Mouse (Mus musculus) myocyte (in vitro differentiated cells): ENCODE results near the gene Mum1. TPM values are rescaled to one million over a fixed set of nuclear protein-coding genes. Genes with fewer than 3 reads are reported as not detected.
"Not testable (repeated sequence)": the region's sequence is repeated elsewhere in the genome, so short reads cannot be mapped to it uniquely, and the experiment has no call there.

Experiments used
- H3K27me3 ChIP-seq: one replicate; pipeline ENCODE4 v1.6.1; 2011; ENCODE audit not compliant: control insufficient read depth, insufficient read depth, insufficient read length
- H3K36me3 ChIP-seq: one replicate; pipeline ENCODE4 v1.6.1; 2011; ENCODE audit not compliant: control insufficient read depth, insufficient read depth
- H3K4me2 ChIP-seq: one replicate; pipeline ENCODE4 v1.6.1; 2011; ENCODE audit warnings: low read depth, control low read depth
- H3K4me3 ChIP-seq: one replicate; pipeline ENCODE4 v1.5.1; 2011; ENCODE audit warnings: mild to moderate bottlenecking, control low read depth, moderate library complexity
- H3K79me2 ChIP-seq: one replicate; pipeline ENCODE4 v1.6.1; 2011; ENCODE audit not compliant: control insufficient read depth, insufficient read depth
- H3ac ChIP-seq: one replicate; pipeline ENCODE4 v1.6.1; 2011; ENCODE audit not compliant: control insufficient read depth, insufficient read length
- CEBPB ChIP-seq: IDR thresholded peaks from 2 replicates; pipeline ENCODE4 v1.6.1; 2011; ENCODE audit warnings: mild to moderate bottlenecking, moderate library complexity; ENCODE audit not compliant: poor library complexity, insufficient read depth, severe bottlenecking
- E2F4 ChIP-seq: IDR thresholded peaks from one replicate; pipeline ENCODE4 v1.6.1; 2011; ENCODE audit warnings: mild to moderate bottlenecking, control low read depth, moderate library complexity; ENCODE audit not compliant: insufficient read depth
- MAX ChIP-seq: IDR thresholded peaks from one replicate; pipeline ENCODE4 v1.6.1; 2011; ENCODE audit warnings: low read depth, mild to moderate bottlenecking, control low read depth
- MYOD1 ChIP-seq, 3 experiments: IDR thresholded peaks; one replicate each; pipeline ENCODE4 v1.6.1; 2011; ENCODE audit warnings: control low read depth in 2 of 3, low read depth in 2 of 3, mild to moderate bottlenecking in 2 of 3, moderate library complexity in 1 of 3; ENCODE audit not compliant: insufficient read length in 2 of 3, control insufficient read depth in 1 of 3
- MYOG ChIP-seq, 3 experiments: IDR thresholded peaks; one replicate each; pipeline ENCODE4 v1.6.1; 2011; ENCODE audit warnings: control low read depth in 2 of 3, low read depth in 2 of 3, mild to moderate bottlenecking in 2 of 3; ENCODE audit not compliant: insufficient read length in 2 of 3, control insufficient read depth in 1 of 3, insufficient read depth in 1 of 3
- POLR2A ChIP-seq: IDR thresholded peaks from one replicate; pipeline ENCODE4 v1.6.1; 2011; ENCODE audit warnings: low read depth, mild to moderate bottlenecking, control low read depth, moderate library complexity; ENCODE audit not compliant: insufficient read length
- POLR2AphosphoS2 ChIP-seq: IDR thresholded peaks from one replicate; pipeline ENCODE4 v1.6.1; 2011; ENCODE audit warnings: low read depth, control low read depth; ENCODE audit not compliant: insufficient read length
- REST ChIP-seq: IDR thresholded peaks from one replicate; pipeline ENCODE4 v1.6.1; 2011; ENCODE audit warnings: mild to moderate bottlenecking, control low read depth, moderate library complexity; ENCODE audit not compliant: insufficient read depth, insufficient read length
- SRF ChIP-seq: IDR thresholded peaks from one replicate; pipeline ENCODE4 v1.6.1; 2011; ENCODE audit warnings: low read depth; ENCODE audit not compliant: control insufficient read depth, insufficient read length
- TCF12 ChIP-seq: IDR thresholded peaks from one replicate; pipeline ENCODE4 v1.6.1; 2011; ENCODE audit warnings: mild to moderate bottlenecking, control low read depth; ENCODE audit not compliant: poor library complexity, insufficient read depth, severe bottlenecking
- TCF3 ChIP-seq: IDR thresholded peaks from one replicate; pipeline ENCODE4 v1.6.1; 2011; ENCODE audit warnings: low read depth, control low read depth; ENCODE audit not compliant: insufficient read length
- USF1 ChIP-seq: IDR thresholded peaks from one replicate; pipeline ENCODE4 v1.6.1; 2011; ENCODE audit warnings: low read depth, mild to moderate bottlenecking, control low read depth, moderate library complexity
- polyA plus RNA-seq: library from polyadenylated mRNA; unstranded; fragments of >200 nt; fragmentation: generic; extraction: Trizol; gene quantifications from one replicate; pipeline ENCODE4 v1.2.1, GENCODE M21; 2012; ENCODE audit warnings: missing spikeins

Gene Mum1
- polyA plus RNA-seq, 1 experiment = 30.7 TPM

DNA sequence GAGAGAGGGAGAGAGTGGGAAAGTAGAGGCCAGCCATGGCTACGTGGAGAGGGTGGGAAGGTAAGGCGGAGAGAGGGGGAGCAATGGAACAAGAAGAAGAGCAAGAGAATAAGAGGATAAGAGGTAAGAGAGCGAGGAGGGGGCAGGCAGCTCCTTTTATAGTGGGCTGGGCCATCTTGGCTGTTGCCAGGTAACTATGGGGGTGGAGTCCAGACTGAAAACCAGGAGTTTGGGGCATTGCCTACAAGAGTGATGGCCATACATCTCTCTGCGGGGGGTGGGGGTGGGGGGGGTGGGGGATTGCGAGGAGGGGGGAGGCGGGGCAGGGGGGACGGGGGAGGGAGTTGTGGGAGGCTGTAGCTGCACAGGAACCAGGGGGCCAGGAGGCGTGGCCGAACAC lies 5.6 kb upstream of the Mum1 start:
- TF ChIP-seq SRF (no peak), TCF3 (no peak), USF1 (no peak), MAX (no peak), TCF12 (no peak), MYOD1 (IDR thresholded peaks at IDR 0.05; ENCODE audit: control insufficient read depth in 1 of 3, insufficient read length in 2 of 3, low read depth in 2 of 3) (no peak), E2F4 (no peak), CEBPB (no peak), POLR2AphosphoS2 (no peak), POLR2A (no peak), REST (no peak), MYOG (IDR thresholded peaks at IDR 0.05; ENCODE audit: control insufficient read depth in 1 of 3, insufficient read depth in 1 of 3, insufficient read length in 2 of 3, low read depth in 2 of 3) (no peak)
- Histone ChIP-seq H3K4me3 (no peak overlapping the region), H3ac (no peak overlapping the region)

DNA sequence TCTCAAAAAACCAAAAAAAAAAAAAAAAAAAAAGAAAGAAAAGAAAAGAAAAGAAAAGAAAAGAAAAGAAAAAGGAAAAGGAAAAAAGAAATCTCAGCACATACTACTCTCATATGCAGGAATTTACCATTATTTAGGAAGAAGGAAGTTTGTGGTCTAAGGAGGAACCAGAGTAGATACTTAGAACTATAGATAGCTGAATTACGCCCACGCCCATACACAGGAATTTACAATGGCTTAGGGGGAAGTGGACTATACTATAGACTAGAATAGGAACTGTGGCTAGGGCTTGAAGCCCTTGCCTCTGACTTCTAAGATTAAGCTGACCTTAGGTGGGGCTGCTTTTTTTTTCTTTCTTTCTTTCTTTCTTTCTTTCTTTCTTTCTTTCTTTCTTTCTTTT lies 3.1 kb upstream of the Mum1 start:
- H3ac ChIP-seq, H3K4me3 ChIP-seq, H3K27me3 ChIP-seq, H3K4me2 ChIP-seq, H3K36me3 ChIP-seq: not testable (repeated sequence)
- peaks cover 12% of the 10 kb centered on the region for H3K79me2 ChIP-seq

More for the DNA sequence above, 5.6 kb upstream of the Mum1 start:
- H3K27me3 ChIP-seq = no peaks in the 10 kb centered on the region
- H3K4me2 ChIP-seq = no peak overlapping the region
- no peaks in the 10 kb centered on the region for H3K36me3 ChIP-seq
- no peaks in the 10 kb centered on the region for H3K79me2 ChIP-seq

DNA sequence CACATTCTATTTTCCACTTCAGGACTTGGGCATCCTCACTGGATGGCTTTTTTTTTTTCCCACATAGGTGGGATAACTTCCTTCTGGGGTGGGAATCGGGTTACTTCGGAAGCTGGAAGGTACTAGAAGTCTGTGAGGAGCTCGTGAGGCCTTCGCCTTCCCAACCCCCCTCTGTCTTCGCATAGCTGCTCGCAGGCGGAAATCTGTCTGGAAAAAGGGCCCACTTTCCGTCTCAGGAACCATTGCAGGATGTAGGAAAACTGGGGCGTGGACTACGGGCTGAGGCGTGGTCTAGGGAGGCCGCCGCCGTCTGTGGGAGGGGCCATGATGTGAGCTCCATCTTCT lies 191 bp upstream of the Mum1 start:
- Histone ChIP-seq H3ac (peak overlapping the region; percentile 14), H3K79me2 (peaks cover 21% of the 10 kb centered on the region), H3K36me3 (peaks cover 13% of the 10 kb centered on the region), H3K4me2 (peak overlapping the region; percentile 91), H3K4me3 (peak overlapping the region; percentile 33), H3K27me3 (no peaks in the 10 kb centered on the region)
- TF ChIP-seq MYOG (IDR thresholded peaks at IDR 0.05; ENCODE audit: control insufficient read depth in 1 of 3, insufficient read depth in 1 of 3, insufficient read length in 2 of 3, low read depth in 2 of 3) = no peak
- TF ChIP-seq TCF12 = no peak
- no peak for TF ChIP-seq E2F4
- TF ChIP-seq POLR2A = no peak
- TF ChIP-seq POLR2AphosphoS2 = no peak
- no peak for TF ChIP-seq SRF
- no peak for TF ChIP-seq TCF3
- no peak for TF ChIP-seq USF1
- TF ChIP-seq MAX = no peak
- no peak for TF ChIP-seq MYOD1 (IDR thresholded peaks at IDR 0.05; ENCODE audit: control insufficient read depth in 1 of 3, insufficient read length in 2 of 3, low read depth in 2 of 3)
- TF ChIP-seq REST = no peak
- no peak for TF ChIP-seq CEBPB

DNA sequence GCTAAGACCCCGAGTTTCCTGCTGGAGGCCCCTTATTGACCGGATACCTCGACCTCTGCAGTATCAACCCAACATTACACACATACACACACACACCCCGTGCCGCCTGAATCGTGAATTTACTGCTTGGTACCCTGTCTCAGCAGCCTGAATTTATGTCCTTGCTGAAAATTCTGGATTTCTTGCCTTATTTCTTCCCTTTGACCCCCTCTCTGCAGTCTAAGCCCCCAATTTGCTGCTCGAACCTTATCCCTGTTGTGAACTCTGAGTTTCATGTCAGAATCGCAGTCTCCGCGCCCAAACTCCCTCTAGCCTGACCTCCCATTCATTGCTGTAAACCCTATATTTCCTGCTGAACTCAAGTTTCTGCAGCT lies 919 bp downstream of the Mum1 start:
- Histone ChIP-seq H3ac (peak overlapping the region; percentile 14), H3K79me2 (peaks cover 21% of the 10 kb centered on the region), H3K27me3 (no peaks in the 10 kb centered on the region), H3K4me2 (peak overlapping the region; percentile 98), H3K36me3 (peaks cover 14% of the 10 kb centered on the region), H3K4me3 (peak overlapping the region; percentile 33)
- TF ChIP-seq MYOD1 (IDR thresholded peaks at IDR 0.05; ENCODE audit: control insufficient read depth in 1 of 3, insufficient read length in 2 of 3, low read depth in 2 of 3) = no peak
- no peak for TF ChIP-seq TCF12
- TF ChIP-seq USF1 = no peak
- TF ChIP-seq MAX = no peak
- no peak for TF ChIP-seq MYOG (IDR thresholded peaks at IDR 0.05; ENCODE audit: control insufficient read depth in 1 of 3, insufficient read depth in 1 of 3, insufficient read length in 2 of 3, low read depth in 2 of 3)
- TF ChIP-seq POLR2AphosphoS2 = no peak
- no peak for TF ChIP-seq TCF3
- no peak for TF ChIP-seq SRF
- TF ChIP-seq E2F4 = no peak
- TF ChIP-seq CEBPB = no peak
- no peak for TF ChIP-seq REST
- no peak for TF ChIP-seq POLR2A

DNA sequence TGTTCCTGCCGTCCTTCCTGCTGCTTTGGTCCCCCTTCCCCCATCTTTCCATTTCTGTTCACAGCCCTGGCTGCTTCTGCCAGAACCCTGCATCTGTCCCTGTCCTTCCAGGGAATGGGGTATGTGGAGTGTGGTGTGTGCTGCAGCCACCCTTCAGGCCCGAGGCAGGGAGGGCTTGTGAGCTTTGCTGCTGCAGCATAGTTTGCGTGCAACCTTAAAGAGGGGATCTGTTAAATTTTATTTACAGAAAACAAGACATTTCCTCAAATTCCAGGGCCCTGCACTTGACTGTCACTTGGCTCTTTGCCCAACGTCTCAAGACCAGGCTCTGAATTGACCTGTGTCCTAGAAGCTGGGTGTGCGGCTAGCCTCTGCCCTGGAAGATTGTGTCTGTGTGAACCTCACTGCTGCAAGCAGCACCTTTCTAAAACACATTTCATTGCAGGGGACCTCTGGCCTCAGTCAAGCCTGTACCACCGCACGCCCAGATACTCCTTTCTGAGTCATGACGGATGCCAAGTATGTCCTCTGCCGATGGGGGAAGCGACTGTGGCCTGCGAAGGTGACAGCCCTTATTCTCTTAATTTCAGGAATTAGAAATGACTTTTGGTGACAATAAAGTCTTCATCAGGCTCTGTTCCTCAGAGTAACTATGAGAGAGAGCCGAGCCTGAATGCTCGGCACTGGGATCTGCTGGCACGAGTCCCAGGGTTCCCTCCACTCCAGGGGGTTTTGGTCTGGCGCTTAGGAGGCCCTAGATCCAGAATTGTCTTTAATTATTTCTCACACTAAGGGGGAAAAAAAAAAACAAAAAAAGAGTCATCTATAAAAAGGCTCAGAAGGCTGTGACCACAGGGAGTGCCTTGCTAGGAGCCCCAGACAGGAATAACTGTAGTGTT lies 1.9 kb downstream of the Mum1 start:
- H3K4me2 ChIP-seq = peak overlapping the region; percentile 98
- H3K27me3 ChIP-seq = no peaks in the 10 kb centered on the region
- H3K4me3 ChIP-seq = peak overlapping the region; percentile 33
- no peak overlapping the region for H3ac ChIP-seq
- H3K36me3 ChIP-seq = peaks cover 14% of the 10 kb centered on the region
- no peak for TF ChIP-seq MAX
- TF ChIP-seq CEBPB = no peak
- no peak for TF ChIP-seq E2F4
- TF ChIP-seq MYOG (IDR thresholded peaks at IDR 0.05; ENCODE audit: control insufficient read depth in 1 of 3, insufficient read depth in 1 of 3, insufficient read length in 2 of 3, low read depth in 2 of 3) = peak in 2 of 3 experiments; percentile 5 to 58
- no peak for TF ChIP-seq POLR2A
- TF ChIP-seq USF1 = no peak
- peak; percentile 45 for TF ChIP-seq TCF3
- no peak for TF ChIP-seq SRF
- no peak for TF ChIP-seq POLR2AphosphoS2
- TF ChIP-seq MYOD1 (IDR thresholded peaks at IDR 0.05; ENCODE audit: control insufficient read depth in 1 of 3, insufficient read length in 2 of 3, low read depth in 2 of 3) = peak; percentile 94 to 98 (median 97)
- TF ChIP-seq TCF12 = peak; percentile 51
- H3K79me2 ChIP-seq = peaks cover 21% of the 10 kb centered on the region
